Mouse (Mus musculus): ENCODE data around the gene Hs3st1. TPM values are rescaled to one million over a fixed set of nuclear protein-coding genes. Genes with fewer than 3 reads are reported as not detected.

Hs3st1 gene
- polyA plus RNA-seq, 2 experiments: 16.5 to 17.9 TPM

- no peaks in the 10 kb centered on the region for H3K36me3 ChIP-seq (ENCODE audit: control insufficient read depth, insufficient read depth, low read length)
- no peak overlapping the region for H3K27ac ChIP-seq (replicated peaks; ENCODE audit: low read depth, low read length)
- DNase-seq (ENCODE audit: low spot score): no peak
- TF ChIP-seq POLR2A (IDR thresholded peaks at IDR 0.05; ENCODE audit: borderline replicate concordance, extremely low read depth, insufficient read depth, insufficient read length): no peak
- H3K9ac ChIP-seq (ENCODE audit: low read depth, low read length, severe bottlenecking): no peak overlapping the region
- H3K4me3 ChIP-seq (replicated peaks; ENCODE audit: low read length): no peak overlapping the region
- H3K9me3 ChIP-seq (ENCODE audit: control insufficient read depth, low read length): no peaks in the 10 kb centered on the region
- no peak overlapping the region for H3K4me2 ChIP-seq (replicated peaks; ENCODE audit: low read depth, low read length, severe bottlenecking)
- H3K4me1 ChIP-seq (ENCODE audit: control insufficient read depth, insufficient read depth, low read length): peaks cover 7% of the 10 kb centered on the region
- H3K27me3 ChIP-seq (ENCODE audit: control insufficient read depth, insufficient read depth, low read length): no peaks in the 10 kb centered on the region
- ATAC-seq (ENCODE audit: low FRiP score, low read depth): no peak
- 55% methylated on average over 13 of the region's 13 CpGs for WGBS
Observed at GRCm38 (mm10) chr5:39623304-39624217, 131.7 kb downstream of the Hs3st1 start.

GRCm38 (mm10) chr5:39620206-39620866 is 134.9 kb downstream of the Hs3st1 start:
- no peak overlapping the region for H3K9ac ChIP-seq (ENCODE audit: low read depth, low read length, severe bottlenecking)
- H3K36me3 ChIP-seq (ENCODE audit: control insufficient read depth, insufficient read depth, low read length): no peaks in the 10 kb centered on the region
- WGBS: 78% methylated on average over 3 of the region's 3 CpGs
- ATAC-seq (ENCODE audit: low FRiP score, low read depth) (no peak), DNase-seq (ENCODE audit: low spot score) (no peak)
- peaks cover 3% of the 10 kb centered on the region for H3K4me1 ChIP-seq (ENCODE audit: control insufficient read depth, insufficient read depth, low read length)
- no peak overlapping the region for H3K4me2 ChIP-seq (replicated peaks; ENCODE audit: low read depth, low read length, severe bottlenecking)
- no peak overlapping the region for H3K4me3 ChIP-seq (replicated peaks; ENCODE audit: low read length)
- H3K9me3 ChIP-seq (ENCODE audit: control insufficient read depth, low read length): no peaks in the 10 kb centered on the region
- no peak overlapping the region for H3K27ac ChIP-seq (replicated peaks; ENCODE audit: low read depth, low read length)
- no peak for TF ChIP-seq POLR2A (IDR thresholded peaks at IDR 0.05; ENCODE audit: borderline replicate concordance, extremely low read depth, insufficient read depth, insufficient read length)
- H3K27me3 ChIP-seq (ENCODE audit: control insufficient read depth, insufficient read depth, low read length): no peaks in the 10 kb centered on the region

- peaks cover 3% of the 10 kb centered on the region; the same call in 1 of the 2 replicates for H3K4me1 ChIP-seq (ENCODE audit: control insufficient read depth, insufficient read depth, low read length)
- DNase-seq (ENCODE audit: low spot score) (no peak), ATAC-seq (ENCODE audit: low FRiP score, low read depth) (no peak)
- H3K4me3 ChIP-seq (replicated peaks; ENCODE audit: low read length): no peak overlapping the region
- peaks cover 4% of the 10 kb centered on the region; the same call in 1 of the 2 replicates for H3K36me3 ChIP-seq (ENCODE audit: control insufficient read depth, insufficient read depth, low read length)
- no peak for TF ChIP-seq POLR2A (IDR thresholded peaks at IDR 0.05; ENCODE audit: borderline replicate concordance, extremely low read depth, insufficient read depth, insufficient read length)
- H3K27ac ChIP-seq (replicated peaks; ENCODE audit: low read depth, low read length): no peak overlapping the region
- no peaks in the 10 kb centered on the region for H3K9me3 ChIP-seq (ENCODE audit: control insufficient read depth, low read length)
- H3K27me3 ChIP-seq (ENCODE audit: control insufficient read depth, insufficient read depth, low read length): no peaks in the 10 kb centered on the region
- no peak overlapping the region for H3K4me2 ChIP-seq (replicated peaks; ENCODE audit: low read depth, low read length, severe bottlenecking)
- WGBS: 87% methylated on average over 2 of the region's 2 CpGs
- no peak overlapping the region for H3K9ac ChIP-seq (ENCODE audit: low read depth, low read length, severe bottlenecking)
Observed at GRCm38 (mm10) chr5:39617354-39617977, 137.8 kb downstream of the Hs3st1 start.

GRCm38 (mm10) chr5:39615202-39615601 is 140.1 kb downstream of the Hs3st1 start:
- WGBS: 87% methylated on average over 7 of the region's 7 CpGs
- H3K27ac ChIP-seq (replicated peaks; ENCODE audit: low read depth, low read length): no peak overlapping the region
- peaks cover 4% of the 10 kb centered on the region; the same call in 1 of the 2 replicates for H3K36me3 ChIP-seq (ENCODE audit: control insufficient read depth, insufficient read depth, low read length)
- H3K9ac ChIP-seq (ENCODE audit: low read depth, low read length, severe bottlenecking): no peak overlapping the region
- no peak for TF ChIP-seq POLR2A (IDR thresholded peaks at IDR 0.05; ENCODE audit: borderline replicate concordance, extremely low read depth, insufficient read depth, insufficient read length)
- no peak for ATAC-seq (ENCODE audit: low FRiP score, low read depth)
- H3K9me3 ChIP-seq (ENCODE audit: control insufficient read depth, low read length): no peaks in the 10 kb centered on the region
- H3K27me3 ChIP-seq (ENCODE audit: control insufficient read depth, insufficient read depth, low read length): no peaks in the 10 kb centered on the region
- H3K4me3 ChIP-seq (replicated peaks; ENCODE audit: low read length): no peak overlapping the region
- no peaks in the 10 kb centered on the region for H3K4me1 ChIP-seq (ENCODE audit: control insufficient read depth, insufficient read depth, low read length)
- no peak for DNase-seq (ENCODE audit: low spot score)
- no peak overlapping the region for H3K4me2 ChIP-seq (replicated peaks; ENCODE audit: low read depth, low read length, severe bottlenecking)

- no peak for ATAC-seq (ENCODE audit: low FRiP score, low read depth)
Observed at GRCm38 (mm10) chr5:39613534-39613933, 141.7 kb downstream of the Hs3st1 start.

More at GRCm38 (mm10) chr5:39613534-39613933, 141.7 kb downstream of the Hs3st1 start:
- Histone ChIP-seq H3K4me2 (replicated peaks; ENCODE audit: low read depth, low read length, severe bottlenecking) (no peak overlapping the region), H3K27me3 (ENCODE audit: control insufficient read depth, insufficient read depth, low read length) (no peaks in the 10 kb centered on the region), H3K9me3 (ENCODE audit: control insufficient read depth, low read length) (no peaks in the 10 kb centered on the region), H3K27ac (replicated peaks; ENCODE audit: low read depth, low read length) (no peak overlapping the region), H3K4me3 (replicated peaks; ENCODE audit: low read length) (no peak overlapping the region), H3K36me3 (ENCODE audit: control insufficient read depth, insufficient read depth, low read length) (peaks cover 4% of the 10 kb centered on the region; the same call in 1 of the 2 replicates), H3K9ac (ENCODE audit: low read depth, low read length, severe bottlenecking) (no peak overlapping the region), H3K4me1 (ENCODE audit: control insufficient read depth, insufficient read depth, low read length) (no peaks in the 10 kb centered on the region)
- TF ChIP-seq POLR2A (IDR thresholded peaks at IDR 0.05; ENCODE audit: borderline replicate concordance, extremely low read depth, insufficient read depth, insufficient read length): no peak
- DNase-seq (ENCODE audit: low spot score): no peak
- 79% methylated on average over 2 of the region's 2 CpGs for WGBS
